Mouse (Mus musculus) intestine, embryonic 15.5 days (tissue): ENCODE measurements around the gene Ubtd2. TPM values are rescaled to one million over a fixed set of nuclear protein-coding genes. Genes with fewer than 3 reads are reported as not detected.
A peak's percentile ranks its signal among the peaks of the same experiment; 100 is the strongest.

ENCODE experiments used
- ATAC-seq: fragments of 200-750 bp; cut with Nextera tagmentation; 2 replicates; pipeline ENCODE4 v1.8.0; 2017; ENCODE audit warnings: moderate TSS enrichment, moderate library complexity
- H3K27ac ChIP-seq: fragments of 300-500 bp; sonication (generic); 2 replicates; pipeline ENCODE4 v1.5.1; 2015; ENCODE audit warnings: mild to moderate bottlenecking, inconsistent platforms
- H3K27me3 ChIP-seq: fragments of 300-500 bp; sonication (generic); replicated peaks from 2 replicates; pipeline ENCODE4 v1.6.1; 2015; ENCODE audit warnings: inconsistent platforms
- H3K36me3 ChIP-seq: fragments of 300-500 bp; sonication (generic); 2 replicates; pipeline ENCODE4 v1.6.1; 2015; ENCODE audit warnings: inconsistent platforms
- H3K4me1 ChIP-seq: fragments of 300-500 bp; sonication (generic); replicated peaks from 2 replicates; pipeline ENCODE4 v1.6.1; 2015; ENCODE audit warnings: inconsistent platforms
- H3K4me2 ChIP-seq: fragments of 300-500 bp; sonication (generic); replicated peaks from 2 replicates; pipeline ENCODE4 v1.6.1; 2015; ENCODE audit warnings: mild to moderate bottlenecking, inconsistent platforms
- H3K4me3 ChIP-seq: fragments of 300-500 bp; sonication (generic); replicated peaks from 2 replicates; pipeline ENCODE4 v1.5.1; 2015; ENCODE audit warnings: inconsistent platforms
- H3K9ac ChIP-seq: fragments of 300-500 bp; sonication (generic); 2 replicates; pipeline ENCODE4 v1.6.1; 2015; ENCODE audit warnings: inconsistent platforms
- H3K9me3 ChIP-seq: fragments of 300-500 bp; sonication (generic); 2 replicates; pipeline ENCODE4 v1.6.1; 2016; ENCODE audit warnings: inconsistent platforms
- WGBS: fragments of 180-500 bp; shearing (Covaris S2); methylation state at CpG from one replicate; pipeline ENCODE4 v1.1.7; 2015; 5-methylcytosine and 5-hydroxymethylcytosine counted together
- polyA plus RNA-seq: library from polyadenylated mRNA; unstranded; fragments of >200 nt; fragmentation: Nextera tagmentation; extraction: Ambion mirVana; gene quantifications from 2 replicates; pipeline ENCODE4 v1.2.1, GENCODE M21; 2015

Ubtd2 gene
- polyA plus RNA-seq, 1 experiment from 2014 or later: 34.0 TPM

GRCm38 (mm10) chr11:32553311-32554140 is 98.4 kb downstream of the Ubtd2 start:
- peak overlapping the region; percentile 56 for H3K27ac ChIP-seq
- ATAC-seq: peak; percentile 48
- WGBS: 46% methylated on average over 14 of the region's 14 CpGs

GRCm38 (mm10) chr11:32554141-32555091 is 99.2 kb downstream of the Ubtd2 start:
- no peaks in the 10 kb centered on the region for H3K27me3 ChIP-seq
- 75% methylated on average over 14 of the region's 14 CpGs for WGBS
- H3K9me3 ChIP-seq: no peaks in the 10 kb centered on the region
- 0 out of 2 replicates have a peak overlapping the region, but pooled peaks have one; percentile 15 for H3K27ac ChIP-seq
- no peaks in the 10 kb centered on the region for H3K36me3 ChIP-seq
- peaks cover 44% of the 10 kb centered on the region for H3K4me1 ChIP-seq
- ATAC-seq: peak; percentile 50; the same call in 1 of the 2 replicates
- no peak overlapping the region for H3K4me2 ChIP-seq
- H3K9ac ChIP-seq: no peak overlapping the region
- H3K4me3 ChIP-seq: no peak overlapping the region

More at GRCm38 (mm10) chr11:32553311-32554140, 98.4 kb downstream of the Ubtd2 start:
- H3K4me1 ChIP-seq: peaks cover 40% of the 10 kb centered on the region
- no peak overlapping the region for H3K9ac ChIP-seq
- H3K27me3 ChIP-seq: no peaks in the 10 kb centered on the region
- H3K4me3 ChIP-seq: no peak overlapping the region
- H3K36me3 ChIP-seq: no peaks in the 10 kb centered on the region
- H3K4me2 ChIP-seq: no peak overlapping the region
- no peaks in the 10 kb centered on the region for H3K9me3 ChIP-seq

GRCm38 (mm10) chr11:32555103-32555689 is 100.0 kb downstream of the Ubtd2 start:
- no peak overlapping the region for H3K4me3 ChIP-seq
- no peak overlapping the region for H3K9ac ChIP-seq
- 91% methylated on average over 12 of the region's 12 CpGs for WGBS
- no peak for ATAC-seq
- no peaks in the 10 kb centered on the region for H3K36me3 ChIP-seq
- H3K4me1 ChIP-seq: peaks cover 44% of the 10 kb centered on the region
- no peak overlapping the region for H3K27ac ChIP-seq
- no peaks in the 10 kb centered on the region for H3K27me3 ChIP-seq
- H3K9me3 ChIP-seq: no peaks in the 10 kb centered on the region
- H3K4me2 ChIP-seq: no peak overlapping the region

GRCm38 (mm10) chr11:32556333-32556990 is 101.3 kb downstream of the Ubtd2 start:
- Histone ChIP-seq H3K27me3 (no peaks in the 10 kb centered on the region), H3K4me3 (no peak overlapping the region), H3K9ac (no peak overlapping the region), H3K4me2 (no peak overlapping the region), H3K27ac (no peak overlapping the region), H3K36me3 (no peaks in the 10 kb centered on the region), H3K4me1 (peaks cover 35% of the 10 kb centered on the region), H3K9me3 (no peaks in the 10 kb centered on the region)
- WGBS: 79% methylated on average over 10 of the region's 10 CpGs
- no peak for ATAC-seq

GRCm38 (mm10) chr11:32558026-32558425 is 102.9 kb downstream of the Ubtd2 start:
- ATAC-seq: no peak
- 94% methylated on average over 4 of the region's 4 CpGs for WGBS
- no peak overlapping the region for H3K4me3 ChIP-seq
- no peak overlapping the region for H3K27ac ChIP-seq
- no peaks in the 10 kb centered on the region for H3K27me3 ChIP-seq
- H3K9me3 ChIP-seq: no peaks in the 10 kb centered on the region
- peaks cover 22% of the 10 kb centered on the region for H3K4me1 ChIP-seq
- H3K36me3 ChIP-seq: no peaks in the 10 kb centered on the region
- H3K9ac ChIP-seq: no peak overlapping the region
- H3K4me2 ChIP-seq: no peak overlapping the region

GRCm38 (mm10) chr11:32558677-32559076 is 103.5 kb downstream of the Ubtd2 start:
- Histone ChIP-seq H3K27me3 (no peaks in the 10 kb centered on the region), H3K4me1 (peaks cover 22% of the 10 kb centered on the region), H3K27ac (no peak overlapping the region), H3K4me2 (no peak overlapping the region), H3K36me3 (no peaks in the 10 kb centered on the region), H3K9ac (no peak overlapping the region), H3K9me3 (no peaks in the 10 kb centered on the region), H3K4me3 (no peak overlapping the region)
- 22% methylated on average over 8 of the region's 8 CpGs for WGBS
- ATAC-seq: peak; percentile 39; the same call in 1 of the 2 replicates

- Histone ChIP-seq H3K4me2 (no peak overlapping the region), H3K9ac (no peak overlapping the region), H3K4me3 (no peak overlapping the region), H3K27ac (no peak overlapping the region), H3K9me3 (no peaks in the 10 kb centered on the region), H3K4me1 (peaks cover 19% of the 10 kb centered on the region), H3K36me3 (no peaks in the 10 kb centered on the region), H3K27me3 (no peaks in the 10 kb centered on the region)
- ATAC-seq: no peak
- WGBS: 85% methylated on average over 12 of the region's 12 CpGs
These were observed 105.0 kb downstream of the Ubtd2 start for GRCm38 (mm10) chr11:32560015-32560770.

GRCm38 (mm10) chr11:32561465-32562355 is 106.5 kb downstream of the Ubtd2 start:
- no peak overlapping the region for H3K4me3 ChIP-seq
- H3K36me3 ChIP-seq: no peaks in the 10 kb centered on the region
- no peak for ATAC-seq
- no peaks in the 10 kb centered on the region for H3K27me3 ChIP-seq
- 79% methylated on average over 10 of the region's 10 CpGs for WGBS
- no peak overlapping the region for H3K4me2 ChIP-seq
- no peak overlapping the region for H3K27ac ChIP-seq
- peaks cover 28% of the 10 kb centered on the region for H3K4me1 ChIP-seq
- no peak overlapping the region for H3K9ac ChIP-seq
- no peaks in the 10 kb centered on the region for H3K9me3 ChIP-seq

- no peaks in the 10 kb centered on the region for H3K27me3 ChIP-seq
- WGBS: 70% methylated on average over 5 of the region's 5 CpGs
These were observed 107.5 kb downstream of the Ubtd2 start for GRCm38 (mm10) chr11:32562706-32563105.

GRCm38 (mm10) chr11:32563660-32564059 is 108.5 kb downstream of the Ubtd2 start:
- no peak overlapping the region for H3K4me3 ChIP-seq
- peaks cover 35% of the 10 kb centered on the region for H3K4me1 ChIP-seq
- no peaks in the 10 kb centered on the region for H3K27me3 ChIP-seq
- no peaks in the 10 kb centered on the region for H3K36me3 ChIP-seq
- no peak overlapping the region for H3K4me2 ChIP-seq
- H3K27ac ChIP-seq: no peak overlapping the region
- no peaks in the 10 kb centered on the region for H3K9me3 ChIP-seq
- 44% methylated on average over 3 of the region's 3 CpGs for WGBS
- no peak overlapping the region for H3K9ac ChIP-seq
- ATAC-seq: peak; percentile 34; the same call in 1 of the 2 replicates

More at GRCm38 (mm10) chr11:32562706-32563105, 107.5 kb downstream of the Ubtd2 start:
- Histone ChIP-seq H3K4me2 (no peak overlapping the region), H3K4me1 (peaks cover 38% of the 10 kb centered on the region), H3K27ac (no peak overlapping the region), H3K4me3 (no peak overlapping the region), H3K36me3 (no peaks in the 10 kb centered on the region), H3K9ac (no peak overlapping the region), H3K9me3 (no peaks in the 10 kb centered on the region)
- no peak for ATAC-seq
